Mouse (Mus musculus) T-helper 1 cell (primary cell): ENCODE results near the gene Olfr694.
"Not testable (repeated sequence)": the region's sequence is repeated elsewhere in the genome, so short reads cannot be mapped to it uniquely, and the experiment has no call there.

Experiments used
- in situ Hi-C: fragments of 300-600 bp; cut with MboI, MseI; formaldehyde crosslinking; loops from one replicate; pipeline ENCODE4 v1.15.1; 2025; ENCODE audit warnings: high pct_unique_total_duplicates

The Olfr694 gene

GRCm38 (mm10) chr7:106691714-106692113 is at the start of gene Olfr694:
Gene Olfr694 (minus strand): TSS chr7:106691814.
- in situ Hi-C loops: no loop called here

GRCm38 (mm10) chr7:106737028-106737427 is 45.4 kb upstream of the Olfr694 start:
- in situ Hi-C loops: no loop called here

GRCm38 (mm10) chr7:106733717-106734116 is 42.1 kb upstream of the Olfr694 start:
- in situ Hi-C loops: no loop called here

GRCm38 (mm10) chr7:106725654-106726053 is 34.0 kb upstream of the Olfr694 start:
- in situ Hi-C loops: not testable (repeated sequence)

- in situ Hi-C loops: no loop called here
These were observed 24.7 kb upstream of the Olfr694 start, which contains the start of gene Olfr695 for GRCm38 (mm10) chr7:106716296-106716695. Gene Olfr695 (minus strand): TSS chr7:106716396.

GRCm38 (mm10) chr7:106711463-106711862 is 19.8 kb upstream of the Olfr694 start:
- in situ Hi-C loops: no loop called here

GRCm38 (mm10) chr7:106707705-106708104 is 16.1 kb upstream of the Olfr694 start:
- in situ Hi-C loops: not testable (repeated sequence)

- in situ Hi-C loops: no loop called here
These were observed 5.3 kb upstream of the Olfr694 start for GRCm38 (mm10) chr7:106696891-106697290.

GRCm38 (mm10) chr7:106692976-106693375 is 1.4 kb upstream of the Olfr694 start:
- in situ Hi-C loops: no loop called here

- in situ Hi-C loops: no loop called here
These were observed 6.2 kb downstream of the Olfr694 start for GRCm38 (mm10) chr7:106685382-106685781.

GRCm38 (mm10) chr7:106680484-106680883 is 11.1 kb downstream of the Olfr694 start, which contains the start of gene Olfr693:
Gene Olfr693 (minus strand): TSS chr7:106680584.
- in situ Hi-C loops: no loop called here

GRCm38 (mm10) chr7:106652344-106652652 is 39.3 kb downstream of the Olfr694 start:
- in situ Hi-C loops: no loop called here

- in situ Hi-C loops: no loop called here
These were observed 39.9 kb downstream of the Olfr694 start for GRCm38 (mm10) chr7:106651555-106652343.

- in situ Hi-C loops: no loop called here
These were observed 41.8 kb downstream of the Olfr694 start for GRCm38 (mm10) chr7:106649774-106650173.

- in situ Hi-C loops: no loop called here
These were observed 46.4 kb downstream of the Olfr694 start for GRCm38 (mm10) chr7:106645261-106645660.

GRCm38 (mm10) chr7:106644222-106644870 is 47.3 kb downstream of the Olfr694 start:
- in situ Hi-C loops: no loop called here

GRCm38 (mm10) chr7:106640839-106641238 is 50.8 kb downstream of the Olfr694 start:
- in situ Hi-C loops: no loop called here

- in situ Hi-C loops: no loop called here
These were observed 56.1 kb downstream of the Olfr694 start for GRCm38 (mm10) chr7:106635560-106635959.
